Mouse (Mus musculus) C2C12 (cell line): ENCODE measurements around the gene Hscb. TPM values are rescaled to one million over a fixed set of nuclear protein-coding genes. Genes with fewer than 3 reads are reported as not detected.
"Not testable (repeated sequence)": the region's sequence is repeated elsewhere in the genome, so short reads cannot be mapped to it uniquely, and the experiment has no call there.

Experiments
- H3K27me3 ChIP-seq: one replicate; pipeline ENCODE4 v1.6.1; 2011; ENCODE audit not compliant: control insufficient read depth, insufficient read depth, insufficient read length
- H3K36me3 ChIP-seq: one replicate; pipeline ENCODE4 v1.6.1; 2011; ENCODE audit not compliant: control insufficient read depth, insufficient read depth
- H3K4me3 ChIP-seq: one replicate; pipeline ENCODE4 v1.5.1; 2011; ENCODE audit warnings: mild to moderate bottlenecking, control low read depth; ENCODE audit not compliant: poor library complexity, insufficient read depth, severe bottlenecking
- H3K79me2 ChIP-seq: one replicate; pipeline ENCODE4 v1.6.1; 2011; ENCODE audit not compliant: control insufficient read depth, insufficient read depth
- H3K79me3 ChIP-seq: one replicate; pipeline ENCODE4 v1.6.1; 2011; ENCODE audit warnings: low read depth, control low read depth
- H3ac ChIP-seq: one replicate; pipeline ENCODE3; 2011; ENCODE audit warnings: low read depth; ENCODE audit not compliant: control insufficient read depth, insufficient read length
- CEBPB ChIP-seq: IDR thresholded peaks from one replicate; pipeline ENCODE4 v1.6.1; 2011; ENCODE audit warnings: low read depth, mild to moderate bottlenecking, control low read depth, moderate library complexity
- CTCF ChIP-seq: IDR thresholded peaks from one replicate; pipeline ENCODE4 v1.5.1; 2011; ENCODE audit not compliant: control insufficient read depth, insufficient read depth, insufficient read length
- FOSL1 ChIP-seq: IDR thresholded peaks from one replicate; pipeline ENCODE4 v1.8.0; 2011; ENCODE audit warnings: mild to moderate bottlenecking, low read length; ENCODE audit not compliant: poor library complexity, insufficient read depth, severe bottlenecking
- MAX ChIP-seq: IDR thresholded peaks from one replicate; pipeline ENCODE4 v1.6.1; 2011; ENCODE audit warnings: mild to moderate bottlenecking, control low read depth
- MYOD1 ChIP-seq: IDR thresholded peaks from one replicate; pipeline ENCODE4 v1.6.1; 2011; ENCODE audit warnings: low read depth; ENCODE audit not compliant: control insufficient read depth, insufficient read length
- MYOG ChIP-seq: IDR thresholded peaks from one replicate; pipeline ENCODE4 v1.6.1; 2011; ENCODE audit not compliant: control insufficient read depth, insufficient read length; ENCODE audit errors: extremely low read depth
- USF1 ChIP-seq: IDR thresholded peaks from one replicate; pipeline ENCODE4 v1.6.1; 2011; ENCODE audit warnings: low read depth, mild to moderate bottlenecking, control low read depth, moderate library complexity
- polyA plus RNA-seq: library from polyadenylated mRNA; unstranded; fragments of >200 nt; fragmentation: generic; extraction: Trizol; gene quantifications from one replicate; pipeline ENCODE4 v1.2.1, GENCODE M21; 2012; ENCODE audit warnings: missing spikeins

Gene Hscb
- polyA plus RNA-seq, 1 experiment: 12.2 TPM

- peak overlapping the region; percentile 56 for H3K4me3 ChIP-seq
- peak overlapping the region; percentile 78 for H3ac ChIP-seq
Measured at GRCm38 (mm10) chr5:110840465-110840864, 888 bp upstream of the Hscb start.

GRCm38 (mm10) chr5:110839038-110839677, 419 bp downstream of the Hscb start:
- H3K79me2 ChIP-seq: peaks cover 9% of the 10 kb centered on the region
- peaks cover 13% of the 10 kb centered on the region for H3K36me3 ChIP-seq
- H3K27me3 ChIP-seq: no peaks in the 10 kb centered on the region
- H3ac ChIP-seq: peak overlapping the region; percentile 56
- TF ChIP-seq USF1: no peak
- TF ChIP-seq MYOG: no peak
- no peak for TF ChIP-seq CEBPB
- no peak for TF ChIP-seq FOSL1
- TF ChIP-seq CTCF: no peak
- TF ChIP-seq MAX: no peak
- TF ChIP-seq MYOD1: no peak
- no peaks in the 10 kb centered on the region for H3K79me3 ChIP-seq
- H3K4me3 ChIP-seq: peak overlapping the region; percentile 56

More at GRCm38 (mm10) chr5:110840465-110840864, 888 bp upstream of the Hscb start:
- H3K27me3 ChIP-seq: no peaks in the 10 kb centered on the region
- no peaks in the 10 kb centered on the region for H3K79me3 ChIP-seq
- H3K36me3 ChIP-seq: peaks cover 13% of the 10 kb centered on the region
- TF ChIP-seq USF1 (peak; percentile 80), FOSL1 (no peak)
- H3K79me2 ChIP-seq: peaks cover 9% of the 10 kb centered on the region

GRCm38 (mm10) chr5:110838016-110838415, 1.6 kb downstream of the Hscb start:
- not testable (repeated sequence) for H3K79me3 ChIP-seq, H3K27me3 ChIP-seq, H3K4me3 ChIP-seq, H3ac ChIP-seq, H3K79me2 ChIP-seq
- peaks cover 10% of the 10 kb centered on the region for H3K36me3 ChIP-seq

GRCm38 (mm10) chr5:110835959-110836358, 3.6 kb downstream of the Hscb start:
- H3K36me3 ChIP-seq: no peaks in the 10 kb centered on the region
- no peak overlapping the region for H3ac ChIP-seq
- H3K79me3 ChIP-seq: no peaks in the 10 kb centered on the region
- no peaks in the 10 kb centered on the region for H3K27me3 ChIP-seq
- peaks cover 4% of the 10 kb centered on the region for H3K79me2 ChIP-seq
- no peak overlapping the region for H3K4me3 ChIP-seq
- TF ChIP-seq MYOD1: no peak
- peak; percentile 53 for TF ChIP-seq CTCF

GRCm38 (mm10) chr5:110831036-110831720, 8.4 kb downstream of the Hscb start:
- Histone ChIP-seq H3K79me2 (no peaks in the 10 kb centered on the region), H3ac (no peak overlapping the region), H3K79me3 (no peaks in the 10 kb centered on the region), H3K27me3 (no peaks in the 10 kb centered on the region), H3K4me3 (no peak overlapping the region), H3K36me3 (no peaks in the 10 kb centered on the region)
- no peak for TF ChIP-seq MYOG
- TF ChIP-seq FOSL1: no peak
- TF ChIP-seq MYOD1: no peak
- no peak for TF ChIP-seq USF1
- TF ChIP-seq MAX: no peak
- TF ChIP-seq CTCF: no peak
- TF ChIP-seq CEBPB: no peak

- no peak for TF ChIP-seq CTCF
- TF ChIP-seq MYOG: no peak
- TF ChIP-seq USF1: no peak
- no peak for TF ChIP-seq MAX
- no peak for TF ChIP-seq CEBPB
- TF ChIP-seq FOSL1: no peak
- TF ChIP-seq MYOD1: no peak
- Histone ChIP-seq H3K79me2 (no peaks in the 10 kb centered on the region), H3ac (no peak overlapping the region), H3K4me3 (no peak overlapping the region), H3K36me3 (no peaks in the 10 kb centered on the region), H3K79me3 (no peaks in the 10 kb centered on the region), H3K27me3 (peaks cover 4% of the 10 kb centered on the region)
Measured at GRCm38 (mm10) chr5:110827576-110827975, 12.0 kb downstream of the Hscb start.
